Mouse (Mus musculus) CD4-positive, CD25-positive, alpha-beta regulatory T cell, adult 4 months (primary cell): ENCODE measurements around the gene Crtc1. TPM values are rescaled to one million over a fixed set of nuclear protein-coding genes. Genes with fewer than 3 reads are reported as not detected.

Source experiments
- ATAC-seq: one replicate; pipeline ENCODE4 v1.8.0; 2017
- polyA plus RNA-seq, 2 experiments: library from polyadenylated mRNA; unstranded; fragments of 100-300 nt; shearing (Covaris generic); gene quantifications; one replicate each; pipeline ENCODE4 v1.2.1; 2017

Gene Crtc1
- polyA plus RNA-seq, 2 experiments from 2014 or later = 7.6 to 9.3 TPM

DNA sequence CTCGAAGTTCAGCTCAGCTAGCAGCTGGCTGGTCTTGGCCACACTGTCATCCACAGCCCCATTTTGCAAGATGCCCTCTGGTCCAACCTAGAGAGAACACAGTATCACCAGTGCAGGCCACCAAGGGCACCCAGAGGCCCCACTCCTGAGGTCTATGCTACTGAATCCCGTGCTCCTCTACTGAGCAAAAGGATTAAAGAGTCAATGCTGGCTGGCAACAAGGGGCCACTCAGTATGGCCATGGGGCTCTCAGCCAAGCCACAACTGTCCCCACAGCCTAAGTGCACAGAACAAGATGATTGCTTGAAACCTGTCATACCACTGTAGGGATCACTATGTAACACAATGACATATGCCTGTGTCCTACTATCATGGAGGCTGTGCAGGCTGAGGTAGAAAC is 95.1 kb downstream of the Crtc1 start:
- ATAC-seq = no peak

DNA sequence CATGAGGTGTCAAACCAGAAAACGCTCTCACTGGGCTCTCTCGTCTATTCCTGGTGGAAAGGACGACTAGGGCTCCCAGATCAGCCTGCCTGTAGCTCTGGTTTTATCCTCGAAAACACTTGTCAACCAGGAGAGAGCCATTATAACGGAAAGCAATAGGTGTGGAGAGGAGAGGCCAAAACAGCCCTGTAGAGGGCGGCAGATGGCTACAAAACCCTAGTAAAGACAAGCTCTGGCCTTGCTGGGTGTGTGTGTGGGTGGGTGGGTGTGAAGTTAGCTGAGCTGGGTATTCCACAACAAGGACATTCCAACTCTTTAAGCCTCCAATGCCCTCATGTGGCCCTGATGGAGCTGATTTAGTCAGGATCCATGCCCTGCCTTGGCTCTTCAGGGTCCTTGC is 95.7 kb downstream of the Crtc1 start:
- no peak for ATAC-seq

DNA sequence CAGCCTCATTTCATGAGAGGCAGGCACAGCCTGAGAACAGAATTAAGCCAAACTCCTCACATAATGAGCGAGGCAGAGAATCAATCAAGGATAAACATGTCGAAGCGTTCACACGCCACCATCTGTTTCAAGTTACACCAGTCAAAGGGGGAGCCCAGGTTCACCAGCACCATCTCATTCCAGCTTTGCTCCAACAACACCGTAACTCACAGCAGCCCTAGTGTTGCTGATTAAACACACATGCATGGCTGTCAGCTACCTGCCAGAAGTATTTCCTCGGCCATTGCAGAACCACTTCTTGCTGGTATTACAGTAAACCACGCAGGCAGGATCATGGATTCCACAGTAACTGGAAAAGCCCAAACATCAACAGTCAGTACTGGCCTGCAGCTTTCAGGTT is 96.3 kb downstream of the Crtc1 start:
- ATAC-seq = no peak

DNA sequence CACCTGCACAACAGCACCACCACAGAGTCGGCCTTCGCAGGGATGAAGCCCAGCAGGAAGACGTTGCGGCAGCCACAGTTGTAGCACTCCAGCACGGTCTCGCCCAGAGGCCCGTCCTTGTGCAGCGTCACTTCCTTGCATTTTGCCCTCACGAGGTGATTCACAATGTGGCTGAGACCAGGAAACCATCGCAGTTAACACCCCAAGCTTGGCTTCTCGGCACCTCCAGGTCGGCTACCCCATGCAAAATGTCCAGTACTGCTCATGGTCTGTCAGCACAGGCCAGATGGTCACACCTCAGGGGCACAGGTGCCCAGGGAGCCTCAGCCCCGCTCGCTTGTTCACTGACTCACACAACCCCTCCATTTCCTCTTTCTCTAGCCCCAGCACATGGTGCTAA is 97.4 kb downstream of the Crtc1 start:
- ATAC-seq = no peak

DNA sequence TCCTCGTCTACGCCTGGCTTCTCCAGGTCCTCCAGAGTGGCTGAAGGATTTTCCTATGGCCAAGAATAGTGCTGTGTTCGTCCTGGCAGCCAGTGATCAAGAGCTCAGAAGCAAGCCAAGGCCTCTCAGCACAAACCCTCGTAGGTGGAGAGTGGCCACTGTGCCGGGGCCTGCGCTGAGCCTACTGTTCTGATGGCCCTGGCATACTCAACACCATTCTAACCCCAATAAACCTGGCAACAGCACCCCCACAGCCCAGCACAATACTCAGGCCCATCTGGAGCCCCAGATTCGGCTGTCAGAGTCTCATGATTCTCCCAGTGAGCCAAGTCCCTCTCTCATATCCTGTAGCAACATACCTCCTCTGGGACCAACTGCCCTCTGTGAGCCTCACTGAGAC is 98.7 kb downstream of the Crtc1 start:
- ATAC-seq = no peak

DNA sequence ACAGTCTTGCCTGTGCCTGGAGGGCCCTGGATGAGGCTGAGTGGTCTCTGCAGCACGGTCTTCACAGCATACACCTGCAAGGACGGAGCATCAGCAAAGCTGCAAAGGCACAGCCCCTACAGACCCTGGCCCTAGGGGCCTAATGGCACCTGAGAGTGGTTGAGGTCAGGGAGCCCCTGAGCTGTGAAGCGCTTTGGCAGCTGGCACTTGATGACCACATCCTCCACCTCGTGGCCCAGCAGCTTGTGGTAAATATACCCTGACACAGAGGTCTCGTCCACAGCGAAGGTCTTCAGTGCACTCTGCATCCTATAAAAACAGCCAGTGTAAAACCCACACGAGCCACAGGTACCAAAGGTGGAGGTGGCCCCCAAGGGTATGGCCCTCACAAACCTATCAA is 100.4 kb downstream of the Crtc1 start:
- no peak for ATAC-seq

DNA sequence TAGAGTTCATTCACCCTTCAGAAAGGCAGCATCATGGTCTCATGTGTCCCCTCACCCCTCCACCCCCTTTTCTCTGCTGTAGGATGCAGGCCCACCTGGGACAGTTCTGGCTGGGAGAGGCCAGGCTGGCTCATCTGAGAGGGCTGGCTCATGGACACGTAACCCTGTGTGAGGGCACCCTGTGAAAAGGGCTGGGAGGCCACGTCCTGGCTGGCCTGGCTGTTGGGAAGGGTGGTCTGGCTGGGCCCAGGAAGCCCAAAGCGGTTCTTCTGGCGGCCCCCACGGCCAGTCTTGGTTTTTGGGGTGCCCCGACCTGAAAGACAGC is 106.5 kb downstream of the Crtc1 start:
- no peak for ATAC-seq

Other genes starting within 250 kb of the Crtc1 start
- 1 to 10 TPM; 6.2 to 9.7 TPM for gene Slc25a42, start 227.3 kb downstream of the Crtc1 start, polyA plus RNA-seq
- gene Sugp2, start 205.4 kb downstream of the Crtc1 start, polyA plus RNA-seq = 10 to 100 TPM; 19.9 to 35.1 TPM
- gene Armc6, start 205.1 kb downstream of the Crtc1 start, polyA plus RNA-seq = 10 to 100 TPM in 1 of 2 experiments, 1 to 10 TPM in 1; 8.9 to 13.9 TPM
- gene Homer3, start 156.8 kb downstream of the Crtc1 start, polyA plus RNA-seq = 1 to 10 TPM in 1 of 2 experiments, under 1 TPM in 1; 0.62 to 1.6 TPM
- gene Ddx49, start 137.1 kb downstream of the Crtc1 start, polyA plus RNA-seq = 10 to 100 TPM; 57.8 to 74.2 TPM
- 100 to 1,000 TPM; 321 to 359 TPM for gene Cope, start 137.1 kb downstream of the Crtc1 start, polyA plus RNA-seq
- not detected for gene Cers1, start 123.8 kb downstream of the Crtc1 start, polyA plus RNA-seq
- under 1 TPM in 1 of 2 experiments, not detected in 1; 0.71 TPM for gene Gdf1, start 109.8 kb downstream of the Crtc1 start, polyA plus RNA-seq
- gene Upf1, start 86.3 kb downstream of the Crtc1 start, polyA plus RNA-seq = 10 to 100 TPM; 11.4 to 14.5 TPM
- gene Comp, start 66.0 kb downstream of the Crtc1 start, polyA plus RNA-seq = under 1 TPM in 1 of 2 experiments, not detected in 1; 0.28 TPM
- gene Klhl26, start 37.4 kb upstream of the Crtc1 start, polyA plus RNA-seq = 10 to 100 TPM in 1 of 2 experiments, 1 to 10 TPM in 1; 7.2 to 20.1 TPM
- gene Tmem59l, start 47.8 kb upstream of the Crtc1 start, polyA plus RNA-seq = not detected
- not detected for gene Crlf1, start 53.6 kb upstream of the Crtc1 start, polyA plus RNA-seq
- gene Rex1bd, start 67.2 kb upstream of the Crtc1 start, polyA plus RNA-seq = 10 to 100 TPM; 82.2 to 83.2 TPM
- 1,000 to 10,000 TPM; 3,148 to 3,732 TPM for gene Uba52, start 71.2 kb upstream of the Crtc1 start, polyA plus RNA-seq
- 100 to 1,000 TPM; 117 to 159 TPM for gene Fkbp8, start 88.1 kb upstream of the Crtc1 start, polyA plus RNA-seq
- 100 to 1,000 TPM; 146 to 173 TPM for gene Kxd1, start 88.4 kb upstream of the Crtc1 start, polyA plus RNA-seq
- gene Ell, start 99.9 kb upstream of the Crtc1 start, polyA plus RNA-seq = 10 to 100 TPM; 41.4 to 50.4 TPM
- gene Isyna1, start 154.8 kb upstream of the Crtc1 start, polyA plus RNA-seq = 10 to 100 TPM; 26.0 to 58.7 TPM
- gene Ssbp4, start 169.3 kb upstream of the Crtc1 start, polyA plus RNA-seq = 10 to 100 TPM in 1 of 2 experiments, 1 to 10 TPM in 1; 5.9 to 15.0 TPM
- under 1 TPM; 0.43 to 0.89 TPM for gene Lrrc25, start 176.6 kb upstream of the Crtc1 start, polyA plus RNA-seq
- not detected for gene Gdf15, start 192.9 kb upstream of the Crtc1 start, polyA plus RNA-seq
- 1 to 10 TPM; 7.0 to 9.5 TPM for gene Pgpep1, start 220.8 kb upstream of the Crtc1 start, polyA plus RNA-seq
- 10 to 100 TPM; 86.8 to 94.5 TPM for gene Lsm4, start 233.7 kb upstream of the Crtc1 start, polyA plus RNA-seq